Mouse (Mus musculus) intestine, embryonic 14.5 days (tissue): ENCODE data around the gene Card19. TPM values are rescaled to one million over a fixed set of nuclear protein-coding genes. Genes with fewer than 3 reads are reported as not detected.

Source experiments
- ATAC-seq: fragments of 200-750 bp; cut with Nextera tagmentation; replicated peaks from 2 replicates; pipeline ENCODE4 v1.8.0; 2017; ENCODE audit warnings: low read depth, moderate number of reproducible peaks, moderate TSS enrichment, moderate library complexity; ENCODE audit not compliant: low FRiP score, low TSS enrichment
- DNase-seq: peaks from one replicate; pipeline ENCODE4 v3.0.0-alpha.2; 2018; ENCODE audit warnings: low spot score
- H3K27ac ChIP-seq: fragments of 300-500 bp; sonication (generic); 2 replicates; pipeline ENCODE4 v1.5.1; 2014; ENCODE audit warnings: low read depth, mild to moderate bottlenecking, control low read depth
- H3K27me3 ChIP-seq: fragments of 300-500 bp; sonication (generic); replicated peaks from 2 replicates; pipeline ENCODE4 v1.6.1; 2014; ENCODE audit warnings: low read length, control low read depth; ENCODE audit not compliant: control insufficient read depth, insufficient read depth
- H3K36me3 ChIP-seq: fragments of 300-500 bp; sonication (generic); 2 replicates; pipeline ENCODE4 v1.6.1; 2014; ENCODE audit warnings: low read length, control low read depth; ENCODE audit not compliant: control insufficient read depth, insufficient read depth
- H3K4me1 ChIP-seq: fragments of 300-500 bp; sonication (generic); replicated peaks from 2 replicates; pipeline ENCODE4 v1.6.1; 2014; ENCODE audit warnings: low read length, control low read depth, mixed read lengths; ENCODE audit not compliant: control insufficient read depth, insufficient read depth
- H3K4me2 ChIP-seq: fragments of 300-500 bp; sonication (generic); 2 replicates; pipeline ENCODE4 v1.6.1; 2014; ENCODE audit warnings: low read length
- H3K4me3 ChIP-seq: fragments of 300-500 bp; sonication (generic); 2 replicates; pipeline ENCODE4 v1.5.1; 2014; ENCODE audit warnings: low read depth, low read length, control low read depth, mixed read lengths
- H3K9ac ChIP-seq: fragments of 300-500 bp; sonication (generic); 2 replicates; pipeline ENCODE4 v1.6.1; 2014; ENCODE audit warnings: mild to moderate bottlenecking, low read length
- H3K9me3 ChIP-seq: fragments of 300-500 bp; sonication (generic); 2 replicates; pipeline ENCODE4 v1.6.1; 2016; ENCODE audit warnings: low read length, control low read depth; ENCODE audit not compliant: control insufficient read depth
- WGBS: fragments of 180-500 bp; shearing (Covaris S2); extraction: QIAGEN DNeasy Blood & Tissue Kit; methylation state at CpG from one replicate; pipeline ENCODE4 v1.1.7; 2014; 5-methylcytosine and 5-hydroxymethylcytosine counted together
- polyA plus RNA-seq: library from polyadenylated mRNA; unstranded; fragments of >200 nt; fragmentation: Nextera tagmentation; extraction: Ambion mirVana; gene quantifications from 2 replicates; pipeline ENCODE4 v1.2.1, GENCODE M21; 2014

Gene Card19
- polyA plus RNA-seq, 1 experiment from 2014 or later = 55.0 TPM

DNA sequence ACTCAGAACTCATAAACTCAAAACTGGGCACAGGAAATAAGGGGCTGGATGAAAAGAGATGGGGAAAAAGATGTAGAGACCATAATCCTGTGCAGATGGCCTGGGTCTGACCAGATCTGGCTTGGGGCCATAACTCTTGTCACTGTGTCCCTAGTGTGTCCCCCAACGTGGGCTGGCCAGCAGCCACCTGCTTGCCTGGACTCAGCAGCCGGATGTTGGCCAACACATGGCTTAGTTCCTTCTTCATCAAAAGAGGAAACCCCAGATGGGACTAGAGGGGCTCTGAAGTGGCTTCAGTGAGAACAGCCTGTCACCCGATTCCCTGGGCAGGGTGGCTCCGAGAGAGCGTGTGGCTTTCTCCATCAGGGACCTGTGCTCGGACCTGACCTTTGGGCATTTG is 19.1 kb downstream of the Card19 start:
- no peak overlapping the region for H3K27ac ChIP-seq
- H3K4me2 ChIP-seq = no peak overlapping the region
- H3K27me3 ChIP-seq = no peaks in the 10 kb centered on the region
- H3K4me3 ChIP-seq = no peak overlapping the region
- H3K36me3 ChIP-seq = peaks cover 5% of the 10 kb centered on the region; the same call in 1 of the 2 replicates
- no peak overlapping the region for H3K9ac ChIP-seq
- ATAC-seq (no peak), DNase-seq (no peak)
- WGBS = 79% methylated on average over 6 of the region's 6 CpGs
- H3K9me3 ChIP-seq = no peaks in the 10 kb centered on the region
- peaks cover 1% of the 10 kb centered on the region; the same call in 1 of the 2 replicates for H3K4me1 ChIP-seq

GRCm38 (mm10) chr13:49196211-49196610 is 19.6 kb downstream of the Card19 start:
- WGBS = 78% methylated on average over 5 of the region's 5 CpGs
- peaks cover 7% of the 10 kb centered on the region; the same call in 1 of the 2 replicates for H3K4me1 ChIP-seq
- no peak for DNase-seq

DNA sequence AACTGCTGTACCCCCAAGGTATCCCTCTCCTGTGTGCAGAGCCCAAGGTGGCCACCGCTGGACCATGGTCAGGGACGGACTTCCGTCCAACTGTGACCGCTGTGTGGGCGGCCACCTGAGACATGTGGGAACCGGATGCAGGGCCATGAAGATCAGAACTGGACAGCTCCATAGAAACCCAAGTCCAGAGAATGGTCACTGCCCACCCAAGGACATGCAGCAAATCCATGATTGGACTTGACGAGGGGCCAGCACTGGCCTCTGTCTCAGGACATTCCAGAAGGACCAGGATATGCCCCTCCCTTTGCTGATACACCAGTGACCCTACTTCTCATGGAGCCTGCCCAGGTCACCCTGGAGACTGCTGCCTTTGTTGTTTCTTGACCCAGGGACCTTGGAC is 20.2 kb downstream of the Card19 start:
- Histone ChIP-seq H3K4me1 (peaks cover 11% of the 10 kb centered on the region; the same call in 1 of the 2 replicates), H3K4me2 (no peak overlapping the region), H3K27me3 (no peaks in the 10 kb centered on the region), H3K27ac (no peak overlapping the region), H3K9ac (no peak overlapping the region), H3K9me3 (no peaks in the 10 kb centered on the region), H3K36me3 (peaks cover 5% of the 10 kb centered on the region; the same call in 1 of the 2 replicates), H3K4me3 (no peak overlapping the region)
- ATAC-seq (no peak), DNase-seq (no peak)
- WGBS = 83% methylated on average over 7 of the region's 7 CpGs

More at GRCm38 (mm10) chr13:49196211-49196610, 19.6 kb downstream of the Card19 start:
- H3K27ac ChIP-seq = no peak overlapping the region
- H3K9ac ChIP-seq = no peak overlapping the region
- no peaks in the 10 kb centered on the region for H3K9me3 ChIP-seq
- H3K36me3 ChIP-seq = peaks cover 5% of the 10 kb centered on the region; the same call in 1 of the 2 replicates
- H3K4me2 ChIP-seq = no peak overlapping the region
- no peak for ATAC-seq
- no peaks in the 10 kb centered on the region for H3K27me3 ChIP-seq
- H3K4me3 ChIP-seq = no peak overlapping the region

DNA sequence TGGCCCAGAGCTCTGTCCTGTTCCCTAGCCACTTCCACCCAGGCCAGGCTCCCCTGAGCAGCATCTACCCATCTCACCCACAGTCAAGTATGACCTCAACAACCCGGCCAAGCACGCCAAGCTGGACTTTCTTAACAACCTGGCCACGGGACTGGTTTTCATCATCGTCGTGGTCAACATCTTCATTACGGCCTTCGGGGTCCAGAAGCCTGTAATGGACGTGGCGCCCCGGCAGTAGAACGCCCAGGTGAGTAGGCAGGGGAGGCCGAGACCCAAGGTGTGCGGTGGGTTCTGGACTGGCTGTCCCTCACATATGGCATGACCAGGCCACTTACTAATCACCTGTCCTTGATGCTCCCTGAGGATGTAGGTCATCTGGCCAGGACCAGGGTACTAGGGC is 21.0 kb downstream of the Card19 start:
- no peak overlapping the region for H3K27ac ChIP-seq
- ATAC-seq (no peak), DNase-seq (no peak)
- H3K27me3 ChIP-seq = no peaks in the 10 kb centered on the region
- H3K4me2 ChIP-seq = no peak overlapping the region
- H3K4me1 ChIP-seq = peaks cover 18% of the 10 kb centered on the region
- 96% methylated on average over 13 of the region's 13 CpGs for WGBS
- H3K4me3 ChIP-seq = no peak overlapping the region
- no peaks in the 10 kb centered on the region for H3K9me3 ChIP-seq
- H3K36me3 ChIP-seq = peaks cover 5% of the 10 kb centered on the region; the same call in 1 of the 2 replicates
- H3K9ac ChIP-seq = no peak overlapping the region

GRCm38 (mm10) chr13:49193650-49194049 is 22.2 kb downstream of the Card19 start:
- DNase-seq (no peak), ATAC-seq (no peak)
- no peak overlapping the region for H3K9ac ChIP-seq
- H3K36me3 ChIP-seq = peaks cover 5% of the 10 kb centered on the region; the same call in 1 of the 2 replicates
- peaks cover 18% of the 10 kb centered on the region for H3K4me1 ChIP-seq
- no peak overlapping the region for H3K4me3 ChIP-seq
- H3K9me3 ChIP-seq = no peaks in the 10 kb centered on the region
- H3K4me2 ChIP-seq = no peak overlapping the region
- no peak overlapping the region for H3K27ac ChIP-seq
- no peaks in the 10 kb centered on the region for H3K27me3 ChIP-seq
- 93% methylated on average over 17 of the region's 17 CpGs for WGBS

GRCm38 (mm10) chr13:49192156-49192855 is 23.5 kb downstream of the Card19 start:
- Histone ChIP-seq H3K36me3 (peaks cover 5% of the 10 kb centered on the region; the same call in 1 of the 2 replicates), H3K27ac (no peak overlapping the region), H3K4me3 (no peak overlapping the region), H3K4me2 (no peak overlapping the region), H3K9me3 (no peaks in the 10 kb centered on the region), H3K27me3 (no peaks in the 10 kb centered on the region), H3K9ac (no peak overlapping the region), H3K4me1 (peaks cover 25% of the 10 kb centered on the region)
- WGBS = 77% methylated on average over 16 of the region's 16 CpGs
- DNase-seq = no peak
- ATAC-seq = no peak

- Histone ChIP-seq H3K4me2 (no peak overlapping the region), H3K36me3 (peaks cover 5% of the 10 kb centered on the region; the same call in 1 of the 2 replicates), H3K4me1 (peaks cover 30% of the 10 kb centered on the region), H3K27me3 (no peaks in the 10 kb centered on the region), H3K9ac (no peak overlapping the region), H3K27ac (no peak overlapping the region), H3K9me3 (no peaks in the 10 kb centered on the region), H3K4me3 (no peak overlapping the region)
- WGBS = 50% methylated on average over 5 of the region's 5 CpGs
- ATAC-seq (no peak), DNase-seq (no peak)
Observed at GRCm38 (mm10) chr13:49191673-49192035, 24.2 kb downstream of the Card19 start.

DNA sequence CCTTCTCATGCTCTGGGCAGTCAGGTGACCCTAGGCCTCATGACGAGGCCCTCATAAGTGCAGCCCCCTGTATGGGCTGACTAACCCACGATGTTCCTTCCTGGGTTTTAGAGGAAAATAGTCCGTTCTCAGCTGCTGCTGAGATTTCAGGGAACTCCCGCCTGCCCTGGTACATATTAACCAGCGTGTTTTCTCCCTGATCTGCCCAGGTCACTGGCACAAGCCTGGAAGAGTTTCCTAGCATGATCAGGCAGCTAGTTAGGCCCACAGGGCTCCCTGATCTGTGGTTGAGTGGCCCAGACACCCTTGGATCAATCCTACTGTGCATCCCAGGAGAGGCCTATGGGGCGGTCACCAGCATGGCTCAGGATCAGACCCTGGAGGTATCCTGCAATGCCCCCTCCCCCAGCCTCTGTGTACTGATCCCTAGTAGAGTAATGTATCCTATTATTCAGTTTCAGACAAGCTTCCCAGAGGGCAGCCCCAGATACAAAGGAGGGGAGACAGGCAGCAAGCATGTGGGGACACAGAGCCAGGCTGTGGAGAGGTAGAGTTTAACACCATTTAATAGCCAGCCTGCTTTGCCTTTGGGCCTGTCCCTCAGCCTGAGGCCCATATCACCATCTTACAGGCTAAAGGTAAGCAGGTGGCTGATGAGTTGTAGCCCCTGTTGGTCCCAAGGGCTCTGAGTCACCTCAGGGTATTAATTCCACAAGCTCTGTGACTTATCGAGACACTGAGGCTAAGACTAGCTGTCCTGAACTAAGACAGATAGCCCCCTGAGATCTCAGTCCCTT is 24.8 kb downstream of the Card19 start:
- Histone ChIP-seq H3K9ac (no peak overlapping the region), H3K9me3 (no peaks in the 10 kb centered on the region), H3K4me2 (no peak overlapping the region), H3K4me3 (no peak overlapping the region), H3K36me3 (peaks cover 5% of the 10 kb centered on the region; the same call in 1 of the 2 replicates), H3K27me3 (no peaks in the 10 kb centered on the region), H3K4me1 (peaks cover 31% of the 10 kb centered on the region), H3K27ac (no peak overlapping the region)
- DNase-seq (no peak), ATAC-seq (no peak)
- 70% methylated on average over 7 of the region's 7 CpGs for WGBS
